In the genomic region with DNA sequence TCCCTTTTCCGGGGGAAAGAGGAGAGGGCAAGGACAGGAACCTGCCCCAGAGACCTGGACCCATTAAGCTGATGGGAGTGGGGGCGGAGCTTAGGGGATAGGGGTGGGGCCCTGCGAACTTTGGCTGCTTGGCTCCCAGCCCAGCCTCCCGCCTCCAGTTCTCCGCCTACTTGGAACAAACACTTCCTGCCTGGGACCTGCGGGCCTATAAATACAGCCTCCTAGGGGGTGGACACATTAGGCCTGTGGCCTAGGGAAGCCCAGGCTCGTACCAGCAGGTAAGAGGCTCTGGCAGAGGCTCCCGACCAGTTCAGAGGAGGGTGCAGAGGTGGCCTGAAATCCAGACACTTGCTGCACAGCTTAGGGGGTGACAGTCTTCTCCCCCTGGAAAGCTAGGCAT, we compare ENCODE assay signal across 8 mouse cellular contexts. TPM values are rescaled to one million over a fixed set of nuclear protein-coding genes. Genes with fewer than 3 reads are reported as not detected.
DNase-seq lines count a peak whose midpoint lies in the region; ATAC-seq and TF ChIP-seq lines count a peak whose summit lies in the region.

Gene Acy3, plus strand, starts transcription at position 237 of the 400 bp plus-strand sequence.

- no peak for TF ChIP-seq CTCF in midbrain, postnatal 0 days (IDR thresholded peaks at IDR 0.05)

- no peak within 1 kb of the TSS for H3K4me2 ChIP-seq in midbrain, embryonic 11.5 days
- H3K4me2 ChIP-seq in midbrain, postnatal 0 days (ENCODE audit: low read depth, low read length, poor library complexity, severe bottlenecking) = no peak within 1 kb of the TSS
- peak within 1 kb of the TSS; percentile 48 for H3K4me2 ChIP-seq in liver, embryonic 11.5 days

- no peak for ATAC-seq in midbrain, embryonic 11.5 days (ENCODE audit: low FRiP score)
- ATAC-seq in midbrain, postnatal 0 days (ENCODE audit: low FRiP score) = no peak
- ATAC-seq in granulocyte monocyte progenitor cell, adult 5-6 weeks (replicated peaks; ENCODE audit: poor library complexity, severe bottlenecking) = peak; percentile 42
- ATAC-seq in liver, embryonic 11.5 days (replicated peaks; ENCODE audit: low FRiP score) = peak; percentile 66
- ATAC-seq in inflammation-experienced regulatory T-cells, adult 6 months = no peak

- H3K4me3 ChIP-seq in midbrain, embryonic 11.5 days (ENCODE audit: low read depth, low read length) = no peak within 1 kb of the TSS
- no peak within 1 kb of the TSS for H3K4me3 ChIP-seq in midbrain, postnatal 0 days (ENCODE audit: low read depth, low read length)
- 0 out of 2 replicates have a peak within 1 kb of the TSS, but pooled peaks have one; percentile 14 for H3K4me3 ChIP-seq in liver, embryonic 11.5 days (ENCODE audit: low read depth, low read length)

- H3K9me3 ChIP-seq in midbrain, embryonic 11.5 days (ENCODE audit: control insufficient read depth, low read length) = peaks cover 3% of the 10 kb centered on the region; the same call in 1 of the 2 replicates
- no peaks in the 10 kb centered on the region for H3K9me3 ChIP-seq in midbrain, postnatal 0 days (ENCODE audit: low read length)
- no peaks in the 10 kb centered on the region for H3K9me3 ChIP-seq in liver, embryonic 11.5 days (ENCODE audit: control insufficient read depth, low read length)

- 27% methylated on average over 8 of the region's 8 CpGs for WGBS in midbrain, embryonic 11.5 days
- WGBS in midbrain, postnatal 0 days = 22% methylated on average over 8 of the region's 8 CpGs
- 11% methylated on average over 8 of the region's 8 CpGs for WGBS in liver, embryonic 11.5 days

- H3K27me3 ChIP-seq in midbrain, embryonic 11.5 days (ENCODE audit: control insufficient read depth, insufficient read depth, low read length) = no peaks in the 10 kb centered on the region
- no peaks in the 10 kb centered on the region for H3K27me3 ChIP-seq in midbrain, postnatal 0 days (ENCODE audit: insufficient read depth, low read length)
- no peaks in the 10 kb centered on the region for H3K27me3 ChIP-seq in liver, embryonic 11.5 days (replicated peaks; ENCODE audit: control insufficient read depth, insufficient read depth, low read length)

- peaks cover 15% of the 10 kb centered on the region for H3K4me1 ChIP-seq in midbrain, embryonic 11.5 days (ENCODE audit: control insufficient read depth, insufficient read depth, low read length)
- H3K4me1 ChIP-seq in midbrain, postnatal 0 days (ENCODE audit: insufficient read depth, low read length) = no peaks in the 10 kb centered on the region
- peaks cover 23% of the 10 kb centered on the region for H3K4me1 ChIP-seq in liver, embryonic 11.5 days (replicated peaks; ENCODE audit: control insufficient read depth, insufficient read depth, low read length)

- no peak within 1 kb of the TSS for H3K27ac ChIP-seq in midbrain, embryonic 11.5 days (ENCODE audit: low read depth, low read length)
- H3K27ac ChIP-seq in midbrain, postnatal 0 days (ENCODE audit: low read depth, low read length) = no peak within 1 kb of the TSS
- peak within 1 kb of the TSS; percentile 61; the same call in 1 of the 2 replicates for H3K27ac ChIP-seq in liver, embryonic 11.5 days (ENCODE audit: low read depth, low read length)

- DNase-seq in midbrain, embryonic 11.5 days (ENCODE audit: low spot score, missing footprints) = no peak
- no peak for DNase-seq in midbrain, postnatal 0 days (ENCODE audit: low spot score)
- peak; percentile 34 for DNase-seq in c-Kit-positive CD71-positive TER-119-negative erythroid progenitor cells, embryonic 14.5 days (ENCODE audit: low read depth)
- DNase-seq in kidney, adult 18-20 months = peak; percentile 95
- DNase-seq in liver, embryonic 11.5 days (ENCODE audit: low spot score) = peak; percentile 75
- peak; percentile 73 for DNase-seq in ovary, postnatal 14 days (ENCODE audit: low spot score)

- H3K36me3 ChIP-seq in midbrain, embryonic 11.5 days (ENCODE audit: control insufficient read depth, insufficient read depth, low read length) = no peaks in the 10 kb centered on the region
- H3K36me3 ChIP-seq in midbrain, postnatal 0 days (ENCODE audit: insufficient read depth, low read length) = no peaks in the 10 kb centered on the region
- H3K36me3 ChIP-seq in liver, embryonic 11.5 days (ENCODE audit: control insufficient read depth, insufficient read depth, low read length) = no peaks in the 10 kb centered on the region

- peak within 1 kb of the TSS; percentile 9; the same call in 1 of the 2 replicates for H3K9ac ChIP-seq in midbrain, embryonic 11.5 days (ENCODE audit: low read length)
- H3K9ac ChIP-seq in midbrain, postnatal 0 days (replicated peaks; ENCODE audit: low read length, poor library complexity, severe bottlenecking) = no peak within 1 kb of the TSS
- peak within 1 kb of the TSS; percentile 35; the same call in 1 of the 2 replicates for H3K9ac ChIP-seq in liver, embryonic 11.5 days (ENCODE audit: low read depth, low read length)

RNA-seq across cellular contexts. Expression of gene Acy3, which starts in this region (rescaled TPM):
- 1.0 and 1.6 TPM in 2 replicates for polyA plus RNA-seq in midbrain, embryonic 11.5 days (2014; fragmentation: Nextera tagmentation; extraction: Ambion mirVana)
- total RNA-seq in midbrain, postnatal 0 days (2014; rRNA removed) = 2.5 and 3.0 TPM in 2 replicates
- polyA plus RNA-seq in midbrain, postnatal 0 days (2015; fragmentation: Nextera tagmentation; extraction: Ambion mirVana) = 2.6 and 3.5 TPM in 2 replicates
- 4.1 and 6.4 TPM in 2 replicates for total RNA-seq in granulocyte monocyte progenitor cell, adult 5-6 weeks (2014; fragmentation: Nextera tagmentation)
- total RNA-seq in granulocyte monocyte progenitor cell, adult 5-6 weeks (2017) = 0.73 and 4.0 TPM in 2 replicates
- 12.0 and 14.5 TPM in 2 replicates for polyA plus RNA-seq in liver, embryonic 11.5 days (2014; fragmentation: Nextera tagmentation; extraction: Ambion mirVana)
- 1 to 10 TPM in 2 of 3 experiments, under 1 TPM in 1; 0.73 to 2.3 (median 2.2) TPM for polyA plus RNA-seq in inflammation-experienced regulatory T-cells, adult 6 months (2017; shearing (Covaris generic))

Comparison
In these comparisons a context has a peak if more than half of its experiments do, and no peak if none do; other contexts are left out.
1. ATAC-seq: peak in granulocyte monocyte progenitor cell, adult 5-6 weeks (single experiment) and liver, embryonic 11.5 days (single experiment); none in midbrain, embryonic 11.5 days (single experiment), midbrain, postnatal 0 days (single experiment) and inflammation-experienced regulatory T-cells, adult 6 months (single experiment).
2. DNase-seq: peak in c-Kit-positive CD71-positive TER-119-negative erythroid progenitor cells, embryonic 14.5 days (single experiment), kidney, adult 18-20 months (single experiment), liver, embryonic 11.5 days (single experiment) and ovary, postnatal 14 days (single experiment); none in midbrain, embryonic 11.5 days (single experiment) and midbrain, postnatal 0 days (single experiment).